Mouse (Mus musculus): ENCODE measurements around the gene Gm20914.
"Not testable (repeated sequence)": the region's sequence is repeated elsewhere in the genome, so short reads cannot be mapped to it uniquely, and the experiment has no call there.

The Gm20914 gene

GRCm38 (mm10) chrY:5725678-5726077, at the start of gene Gm20914:
Gm20914 (plus strand) TSS chrY:5725978.
- DNase-seq (ENCODE audit: low read depth, low spot score), result not testable (repeated sequence)

Data from c-Kit-negative CD71-positive TER-119-positive erythroid progenitor cells, embryonic 14.5 days (primary cell).